Mouse (Mus musculus) lung, postnatal 0 days (tissue): ENCODE measurements around the gene Slc12a3.

Experiments used
- CTCF ChIP-seq: IDR thresholded peaks from 2 replicates; pipeline ENCODE4 v1.5.1; 2016; ENCODE audit warnings: antibody characterized with exemption, mild to moderate bottlenecking
- EP300 ChIP-seq: IDR thresholded peaks from 2 replicates; pipeline ENCODE4 v1.6.1; 2016; ENCODE audit warnings: antibody characterized with exemption, mild to moderate bottlenecking, control low read depth

- TF ChIP-seq CTCF (no peak), EP300 (peak; percentile 61)
These were observed 34.3 kb downstream of the Slc12a3 start for GRCm38 (mm10) chr8:94363288-94363688.
